Mouse (Mus musculus) forebrain, embryonic 14.5 days (tissue): ENCODE measurements at regions not wholly inside any gene's neighbourhood (a gene's known extent, or its start where the extent isn't known, plus 50 kb on each side); places are given as distances from the start of the nearest gene placed in this dataset.

Source experiments
- ATAC-seq: fragments of 200-750 bp; cut with Nextera tagmentation; 2 replicates; pipeline ENCODE4 v1.8.0; 2017; ENCODE audit warnings: mild to moderate bottlenecking, moderate library complexity
- DNase-seq: peaks from one replicate; pipeline ENCODE4 v3.0.0-alpha.2; 2015; ENCODE audit warnings: low spot score
- H3K27ac ChIP-seq: fragments of 300-500 bp; sonication (generic); 2 replicates; pipeline ENCODE4 v1.5.1; 2014; ENCODE audit warnings: low read depth, mild to moderate bottlenecking, control low read depth, low read length, moderate library complexity
- H3K27me3 ChIP-seq: fragments of 300-500 bp; sonication (generic); replicated peaks from 2 replicates; pipeline ENCODE4 v1.6.1; 2014; ENCODE audit warnings: low read length, control low read depth, mixed read lengths; ENCODE audit not compliant: control insufficient read depth, insufficient read depth
- H3K36me3 ChIP-seq: fragments of 300-500 bp; sonication (generic); 2 replicates; pipeline ENCODE4 v1.6.1; 2014; ENCODE audit warnings: low read length, control low read depth; ENCODE audit not compliant: control insufficient read depth, insufficient read depth
- H3K4me1 ChIP-seq: fragments of 300-500 bp; sonication (generic); 2 replicates; pipeline ENCODE4 v1.6.1; 2014; ENCODE audit warnings: antibody characterized with exemption, low read length, control low read depth; ENCODE audit not compliant: control insufficient read depth, insufficient read depth
- H3K4me2 ChIP-seq: fragments of 300-500 bp; sonication (generic); 2 replicates; pipeline ENCODE4 v1.6.1; 2014; ENCODE audit warnings: mild to moderate bottlenecking, control low read depth, low read length
- H3K4me3 ChIP-seq: fragments of 300-500 bp; sonication (generic); 2 replicates; pipeline ENCODE4 v1.5.1; 2014; ENCODE audit warnings: low read depth, low read length, control low read depth
- H3K9ac ChIP-seq: fragments of 300-500 bp; sonication (generic); 2 replicates; pipeline ENCODE4 v1.6.1; 2014; ENCODE audit warnings: mild to moderate bottlenecking, low read length, control low read depth, moderate library complexity
- H3K9me3 ChIP-seq: fragments of 300-500 bp; sonication (generic); replicated peaks from 2 replicates; pipeline ENCODE4 v1.6.1; 2016; ENCODE audit warnings: low read length, control low read depth, mixed read lengths; ENCODE audit not compliant: control insufficient read depth
- WGBS: fragments of 180-500 bp; shearing (Covaris S2); extraction: QIAGEN DNeasy Blood & Tissue Kit; methylation state at CpG from one replicate; pipeline ENCODE4 v1.1.7; 2014; 5-methylcytosine and 5-hydroxymethylcytosine counted together

DNA sequence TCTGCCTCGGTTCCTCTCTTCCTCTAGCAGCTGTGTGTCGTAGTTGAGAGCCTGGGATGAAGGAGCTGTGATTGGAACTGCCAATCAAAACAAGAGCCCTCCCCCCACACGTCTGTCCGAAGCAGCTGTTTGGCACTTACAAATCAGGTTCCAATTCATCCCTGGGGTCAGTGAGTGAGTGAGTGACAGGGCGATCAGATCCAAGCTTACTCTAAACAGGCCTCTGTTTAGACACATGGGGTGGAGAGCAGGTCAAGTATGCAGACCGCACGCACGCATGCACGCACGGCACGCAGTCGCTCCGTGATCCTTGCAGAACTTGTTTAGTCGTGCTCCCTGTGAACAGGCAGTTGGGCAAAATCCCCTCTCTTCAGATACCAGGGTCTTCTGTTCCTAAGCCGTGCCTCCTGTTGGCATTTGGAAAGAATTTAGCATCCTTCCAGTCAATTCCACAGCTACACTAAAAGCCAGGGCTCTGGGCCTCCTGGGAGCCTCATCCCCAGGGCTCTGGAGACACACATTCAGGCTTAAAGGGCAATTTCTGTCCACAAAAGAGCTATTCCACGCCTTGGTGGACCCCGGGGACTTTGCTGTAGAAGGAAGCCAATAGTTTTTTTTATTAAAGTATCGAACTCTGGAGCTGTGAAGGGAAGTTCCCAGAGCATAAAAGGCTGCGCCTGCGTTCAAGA, 52.2 kb upstream of the Kcng1 start:
- Histone ChIP-seq H3K9ac (no peak overlapping the region), H3K9me3 (no peaks in the 10 kb centered on the region), H3K4me1 (peaks cover 6% of the 10 kb centered on the region), H3K4me3 (no peak overlapping the region), H3K36me3 (no peaks in the 10 kb centered on the region), H3K4me2 (no peak overlapping the region), H3K27me3 (no peaks in the 10 kb centered on the region), H3K27ac (0 out of 2 replicates have a peak overlapping the region, but pooled peaks have one; percentile 27)
- DNase-seq (peak; percentile 28), ATAC-seq (no peak)
- 59% methylated on average over 20 of the region's 20 CpGs for WGBS

DNA sequence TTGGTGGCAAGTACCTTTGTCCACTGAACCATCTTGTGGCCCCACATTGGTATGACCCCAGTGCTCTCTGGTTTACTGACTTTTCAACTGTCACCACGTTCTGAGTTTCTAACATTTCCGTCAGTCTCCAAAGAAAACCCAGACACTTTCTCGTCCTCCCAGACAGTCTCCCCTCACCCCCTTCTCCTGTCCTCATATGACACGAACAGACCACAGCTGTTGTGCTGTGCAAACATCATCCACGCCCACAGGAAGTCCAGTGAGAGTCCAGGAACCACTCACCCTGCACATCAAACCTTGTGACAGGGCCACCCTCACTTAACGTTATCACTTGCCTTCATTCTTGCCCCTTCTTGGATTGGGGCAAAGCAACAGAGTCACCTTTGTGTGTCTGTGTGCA, 51.4 kb upstream of the Kcng1 start:
- Histone ChIP-seq H3K4me3 (no peak overlapping the region), H3K4me1 (no peaks in the 10 kb centered on the region), H3K9me3 (no peaks in the 10 kb centered on the region), H3K4me2 (no peak overlapping the region), H3K27ac (no peak overlapping the region), H3K36me3 (no peaks in the 10 kb centered on the region), H3K27me3 (no peaks in the 10 kb centered on the region), H3K9ac (no peak overlapping the region)
- DNase-seq (no peak), ATAC-seq (no peak)
- WGBS: 85% methylated on average over 6 of the region's 6 CpGs
